ENCODE assay signal across 16 mouse cellular contexts in the genomic region with DNA sequence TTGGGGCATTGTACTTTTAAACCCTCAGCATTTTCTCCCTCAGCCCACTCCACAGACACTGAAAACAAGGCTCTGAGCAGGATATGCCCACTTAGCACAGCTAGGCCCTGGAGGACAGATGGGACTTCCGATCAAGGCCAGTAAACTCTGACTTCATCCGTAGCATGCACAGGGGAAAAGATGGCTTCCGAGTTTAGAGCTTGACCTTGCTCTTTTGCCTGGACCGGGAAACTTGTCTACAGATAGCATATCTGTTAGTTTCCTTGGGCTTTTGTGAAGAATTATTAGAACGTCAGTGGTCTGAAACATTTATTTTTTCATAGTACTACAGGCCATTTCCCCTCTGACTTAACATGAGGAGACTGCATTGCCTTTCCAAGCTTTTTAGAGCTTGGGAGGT.
"Had no signal": no experiment of that assay in that cellular context is flagged by ENCODE, and none has a peak within 500 bp of the region (broad histone marks: within the 10 kb centered on the region; RNA-seq: fewer than 3 reads in every experiment).

No protein-coding gene starts in this region.

- ATAC-seq: lung, postnatal 0 days had no signal

- DNase-seq: lung, adult 2 months; lung, postnatal 14 days; lung, postnatal 36 days; midbrain, embryonic 14.5 days; right cerebral cortex, postnatal 14 days; thymus, adult 2 months; thymus, postnatal 25 days; thymus, postnatal 4 days had no signal

- H3K27ac ChIP-seq: lung, embryonic 15.5 days; macrophage; midbrain, embryonic 12.5 days; neural tube, embryonic 12.5 days; stomach, embryonic 15.5 days; stomach, postnatal 0 days had no signal

- H3K9me3 ChIP-seq: lung, embryonic 15.5 days; midbrain, embryonic 12.5 days; neural tube, embryonic 12.5 days; stomach, embryonic 15.5 days had no signal

- H3K4me2 ChIP-seq: lung, embryonic 15.5 days; midbrain, embryonic 12.5 days; neural tube, embryonic 12.5 days; stomach, embryonic 15.5 days had no signal

- H3K4me3 ChIP-seq: lung, embryonic 15.5 days; midbrain, embryonic 12.5 days; neural tube, embryonic 12.5 days; stomach, embryonic 15.5 days had no signal

- H3K27me3 ChIP-seq: lung, embryonic 15.5 days; megakaryocyte, embryonic 14.5 days; midbrain, embryonic 12.5 days; neural tube, embryonic 12.5 days; stomach, embryonic 15.5 days had no signal

- H3K4me1 ChIP-seq: lung, embryonic 15.5 days; megakaryocyte, embryonic 14.5 days; neural tube, embryonic 12.5 days; stomach, embryonic 15.5 days had no signal

- H3K36me3 ChIP-seq: lung, embryonic 15.5 days; midbrain, embryonic 12.5 days; neural tube, embryonic 12.5 days; stomach, embryonic 15.5 days had no signal

- H3K9ac ChIP-seq: lung, embryonic 15.5 days; midbrain, embryonic 12.5 days; neural tube, embryonic 12.5 days; stomach, embryonic 15.5 days had no signal
